Mouse (Mus musculus) retina, adult 2 months (tissue): ENCODE results near the gene Evc.

Source experiments
- DNase-seq: peaks from one replicate; pipeline ENCODE4 v3.0.0-alpha.2; 2012; ENCODE audit warnings: low read depth, low spot score

The Evc gene

DNA sequence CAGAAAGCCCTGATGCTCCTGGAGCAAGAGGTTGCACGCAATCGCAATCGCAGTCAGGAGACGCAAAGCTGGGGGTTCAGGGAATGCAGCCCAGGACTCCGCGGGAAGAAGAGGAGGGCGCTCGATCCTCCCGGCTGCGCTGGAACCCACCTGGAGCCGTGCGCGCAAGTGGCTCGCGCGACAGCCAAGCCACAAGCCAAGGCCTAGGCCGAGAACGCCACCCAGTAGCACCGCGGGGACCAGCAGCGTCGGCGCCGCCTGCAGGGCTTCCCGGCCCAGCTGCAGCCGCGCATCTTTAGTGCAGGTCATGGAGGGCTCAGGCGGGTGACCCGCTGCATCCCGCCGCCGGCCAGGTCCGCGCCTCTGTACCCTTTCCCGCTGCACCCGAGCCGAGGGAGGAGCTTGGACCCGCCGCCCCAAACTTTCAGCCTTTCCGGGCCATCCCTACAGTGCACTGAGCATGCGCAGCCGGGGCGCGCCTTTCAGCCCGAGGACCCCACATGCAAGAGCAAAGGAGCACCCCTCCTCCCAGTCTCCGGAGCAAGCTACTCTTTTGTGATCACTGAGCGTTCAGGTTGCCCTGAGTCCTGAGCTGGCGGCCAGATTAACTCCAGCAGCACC, at the start of gene Evc:
TSS of gene Evc (minus strand) at position 410 of the 621 bp plus-strand sequence.
- no peak for DNase-seq

GRCm38 (mm10) chr5:37383570-37383969, 46.9 kb upstream of the Evc start:
- DNase-seq: no peak

GRCm38 (mm10) chr5:37380641-37381040, 43.9 kb upstream of the Evc start:
- DNase-seq: no peak

GRCm38 (mm10) chr5:37377376-37377775, 40.7 kb upstream of the Evc start:
- no peak for DNase-seq

DNA sequence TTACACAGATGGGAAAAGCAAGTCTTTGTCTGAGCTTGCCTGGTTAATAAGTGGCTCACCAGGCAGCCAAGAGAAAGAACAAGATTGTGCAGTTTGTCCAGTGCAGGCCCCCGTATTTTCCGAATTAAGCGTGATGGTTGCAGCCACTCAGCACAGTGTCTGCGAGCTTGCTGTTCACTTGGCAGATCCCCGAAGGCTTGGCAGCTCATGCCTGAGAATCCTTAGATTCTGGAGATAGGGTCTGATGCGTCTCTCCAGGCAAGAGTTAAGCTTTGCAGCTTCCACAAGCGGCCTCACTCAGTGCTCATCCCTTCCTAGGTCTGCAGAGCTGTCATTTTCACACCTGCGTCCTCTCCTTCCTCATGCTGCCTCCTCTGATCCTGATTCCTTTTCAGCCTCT, 32.1 kb upstream of the Evc start:
- DNase-seq: no peak

DNA sequence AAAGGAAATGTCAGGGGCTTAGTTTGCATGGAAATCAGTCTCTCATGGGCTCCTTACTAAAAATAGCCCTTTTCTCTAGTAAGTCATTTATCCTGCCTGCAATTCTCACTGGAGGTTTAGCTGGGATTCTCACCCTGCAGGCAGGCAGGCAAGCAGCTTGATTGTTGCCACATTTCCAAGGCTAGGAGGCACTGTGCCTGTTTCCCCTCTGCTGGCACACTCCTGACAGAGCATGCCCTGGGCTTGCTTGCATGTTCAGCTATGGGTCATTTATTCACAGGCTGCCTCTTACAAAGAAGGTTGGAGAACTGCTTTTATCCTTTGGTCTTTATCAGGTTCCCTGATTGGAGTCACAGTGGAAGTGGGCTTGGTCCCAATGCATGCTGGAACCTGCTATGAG, 29.1 kb upstream of the Evc start:
- no peak for DNase-seq

GRCm38 (mm10) chr5:37363284-37363683, 26.6 kb upstream of the Evc start:
- DNase-seq: no peak

DNA sequence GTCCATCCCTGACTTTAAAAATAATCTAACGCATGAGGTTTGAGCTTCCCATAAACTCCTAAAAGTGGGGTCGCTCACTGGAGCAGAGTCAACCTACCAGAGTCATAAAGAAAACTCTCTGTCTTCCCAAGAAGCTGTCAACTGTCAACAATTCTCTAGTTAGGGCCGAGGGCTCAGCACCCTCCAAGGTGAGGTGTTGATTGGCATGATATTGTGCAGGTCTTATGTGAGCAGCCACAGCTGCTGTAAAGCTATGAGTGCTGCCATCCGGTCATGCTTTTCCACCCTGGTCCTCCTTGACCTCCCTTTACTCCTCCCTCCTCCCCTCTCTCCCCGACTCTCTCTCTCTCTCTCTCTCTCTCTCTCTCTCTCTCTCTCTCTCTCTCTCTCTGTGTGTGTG, 25.9 kb upstream of the Evc start:
- DNase-seq: no peak

DNA sequence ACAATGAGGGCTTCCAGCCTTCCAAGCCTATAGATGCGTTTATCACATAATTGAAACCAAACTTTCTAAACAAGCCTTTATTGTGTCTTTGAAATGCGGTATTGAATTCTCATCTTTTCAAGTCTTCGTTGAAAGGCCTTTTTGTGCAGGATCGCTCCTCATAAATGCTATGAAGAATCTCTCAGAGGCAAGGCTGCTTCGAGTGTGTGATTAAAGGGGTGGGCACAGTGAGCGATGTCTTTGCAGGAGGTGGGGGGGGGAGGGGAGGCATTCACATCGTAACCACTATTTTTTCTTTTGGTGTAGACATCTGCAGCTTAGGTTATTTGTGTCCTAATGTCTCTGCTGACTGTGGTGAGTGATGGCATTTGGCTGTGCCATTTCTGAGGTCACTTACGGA, 19.3 kb upstream of the Evc start:
- no peak for DNase-seq

- DNase-seq: no peak
Measured at GRCm38 (mm10) chr5:37354385-37354784, 17.7 kb upstream of the Evc start.

DNA sequence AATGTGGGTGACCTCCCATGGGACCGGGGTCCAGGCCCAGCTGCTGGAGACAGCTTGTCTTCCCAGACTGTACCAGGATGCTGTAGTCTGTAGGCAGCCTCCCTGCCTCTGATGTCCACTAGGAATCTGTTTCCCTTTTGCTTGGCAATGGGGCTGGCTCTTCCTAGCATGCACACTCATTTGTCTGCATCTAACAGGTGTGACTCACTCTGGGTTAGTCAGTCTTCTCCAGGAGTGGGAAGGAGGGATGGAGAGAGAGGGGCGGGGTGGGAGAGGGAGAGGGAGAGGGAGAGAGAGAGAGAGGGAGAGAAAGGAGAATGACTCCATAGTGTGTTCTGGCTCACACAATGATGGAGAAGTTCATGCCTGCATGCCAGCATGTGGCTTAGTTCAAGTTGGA, 15.1 kb upstream of the Evc start:
- DNase-seq: no peak

- no peak for DNase-seq
Measured at GRCm38 (mm10) chr5:37343962-37344361, 7.3 kb upstream of the Evc start.

- no peak for DNase-seq
Measured at GRCm38 (mm10) chr5:37338288-37338687, 1.6 kb upstream of the Evc start, which contains the start of gene Evc2. TSS of gene Evc2 (plus strand) at chr5:37338499.

- no peak for DNase-seq
Measured at GRCm38 (mm10) chr5:37337696-37338095, 1.0 kb upstream of the Evc start.

GRCm38 (mm10) chr5:37335061-37335460, 1.6 kb downstream of the Evc start:
- no peak for DNase-seq

- no peak for DNase-seq
Measured at GRCm38 (mm10) chr5:37332066-37332465, 4.6 kb downstream of the Evc start.

DNA sequence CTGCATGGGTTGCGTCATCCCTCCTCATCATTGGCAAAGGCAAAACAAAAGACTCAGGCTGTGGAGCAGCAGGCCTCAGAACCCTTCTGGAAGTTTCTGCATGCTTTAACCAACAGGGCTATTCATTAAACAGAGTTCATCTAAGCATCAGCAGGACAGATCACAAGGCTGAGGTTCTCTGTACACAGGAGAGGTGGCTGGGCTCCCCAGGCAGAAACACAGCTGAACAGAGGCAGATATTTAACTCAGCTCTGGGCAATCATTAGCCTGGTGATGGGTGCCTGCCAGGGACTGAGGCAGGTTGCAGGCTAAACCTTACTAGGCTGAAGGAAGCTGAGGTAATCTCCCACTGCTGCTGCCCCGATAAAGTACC, 5.6 kb downstream of the Evc start:
- DNase-seq: no peak

GRCm38 (mm10) chr5:37330449-37331132, 6.1 kb downstream of the Evc start:
- DNase-seq: no peak

DNA sequence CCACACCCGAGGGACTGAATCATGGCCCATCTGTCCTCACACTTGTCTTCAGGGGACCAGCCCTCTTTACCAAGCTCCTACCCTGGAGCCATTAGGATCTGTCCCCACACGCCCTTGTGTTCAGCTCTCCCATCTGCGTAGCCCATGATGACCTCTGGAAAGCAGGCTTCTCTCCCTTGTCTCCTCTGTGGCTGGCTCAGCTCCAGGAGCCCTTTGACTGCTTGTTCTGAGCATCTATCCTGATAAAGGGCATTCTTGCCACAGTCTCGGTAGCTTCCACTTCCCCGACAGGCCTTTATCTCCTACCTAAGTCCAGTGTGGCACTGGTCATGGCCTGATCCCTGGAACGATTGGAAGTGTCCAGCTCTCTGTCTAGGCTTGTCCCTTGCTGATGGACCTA, 10.0 kb downstream of the Evc start:
- no peak for DNase-seq

GRCm38 (mm10) chr5:37320761-37321160, 15.9 kb downstream of the Evc start:
- DNase-seq: no peak

- DNase-seq: no peak
Measured at GRCm38 (mm10) chr5:37320174-37320573, 16.5 kb downstream of the Evc start.

DNA sequence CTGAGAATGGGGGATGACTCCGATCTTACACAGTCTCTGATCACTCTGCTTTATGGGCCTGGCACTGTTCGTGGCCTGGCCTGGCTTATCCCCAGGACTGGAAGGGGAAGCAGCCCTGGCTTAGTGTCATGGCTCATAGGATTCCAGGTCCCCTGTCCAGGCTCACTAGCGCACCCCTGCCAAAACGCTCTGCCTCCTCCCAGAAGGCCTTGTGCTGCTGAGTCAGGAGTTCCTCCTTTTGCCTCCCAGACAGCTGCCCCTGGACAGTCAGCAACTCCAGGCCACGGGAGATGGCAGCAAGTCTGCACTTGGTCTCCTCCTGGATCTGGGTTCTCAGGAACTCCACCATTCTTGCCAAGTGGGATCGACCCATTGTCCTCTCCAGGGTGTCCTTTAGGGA, 18.0 kb downstream of the Evc start:
- DNase-seq: no peak

GRCm38 (mm10) chr5:37312980-37313722, 23.5 kb downstream of the Evc start:
- DNase-seq: no peak
